Mouse (Mus musculus): Measurements from ENCODE around the gene Angel1. TPM values are rescaled to one million over a fixed set of nuclear protein-coding genes. Genes with fewer than 3 reads are reported as not detected.

Angel1 gene
- polyA plus RNA-seq, 1 experiment = 12.0 TPM

DNA sequence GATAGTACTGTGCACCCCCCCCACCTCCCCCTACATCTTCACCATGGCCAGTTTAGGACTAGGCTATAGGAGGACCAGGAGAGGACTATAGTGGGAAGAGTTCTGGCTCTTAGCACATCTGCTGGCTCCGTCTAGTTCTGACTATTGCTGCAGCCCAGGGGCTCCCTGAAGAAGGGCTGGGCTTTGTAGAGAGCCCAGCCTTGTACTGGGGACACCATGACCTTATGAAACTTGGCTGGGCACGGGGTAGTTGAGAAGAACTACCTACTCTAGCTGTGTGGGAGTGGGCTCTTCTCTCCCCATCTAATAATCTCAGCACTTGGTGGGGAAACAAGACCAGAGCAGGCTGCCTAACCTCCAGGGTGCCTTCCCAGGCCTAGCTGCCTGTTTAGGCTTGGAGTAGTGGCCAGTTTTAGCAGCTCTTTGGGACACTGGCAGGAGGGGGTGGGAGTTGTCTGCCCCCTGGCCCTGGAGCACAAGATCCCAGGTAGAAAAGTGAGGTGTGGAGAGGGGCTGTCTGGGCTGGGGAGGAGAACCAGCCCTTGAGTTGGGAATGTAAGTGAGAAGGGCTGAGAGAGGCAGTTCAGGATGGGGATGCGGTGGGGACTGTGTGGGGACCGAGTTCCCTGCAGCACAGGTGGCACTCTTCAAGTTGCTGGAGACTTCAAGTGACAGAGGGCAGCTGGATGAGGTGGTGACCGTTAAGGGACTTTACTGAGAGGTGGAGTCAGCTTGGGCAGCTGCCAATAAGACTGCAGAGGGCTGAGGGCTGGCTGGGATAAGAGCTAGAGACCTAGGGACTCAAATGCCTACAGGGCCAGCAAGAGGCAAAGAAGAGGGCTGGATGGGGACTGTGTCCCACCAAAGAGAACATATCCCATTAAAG is 33.5 kb downstream of the Angel1 start:
- H3K27me3 ChIP-seq (ENCODE audit: control insufficient read depth, insufficient read depth, low read length, poor library complexity, severe bottlenecking) = no peaks in the 10 kb centered on the region
- peaks cover 16% of the 10 kb centered on the region for H3K4me1 ChIP-seq (ENCODE audit: control insufficient read depth, insufficient read depth, low read length)
- H3K9me3 ChIP-seq (replicated peaks; ENCODE audit: control insufficient read depth, insufficient read depth, low read length, poor library complexity, severe bottlenecking) = 0 out of 2 replicates have a peak, but pooled peaks cover 1% of the 10 kb centered on the region
- no peak overlapping the region for H3K4me3 ChIP-seq (ENCODE audit: low read depth, low read length)
- TF ChIP-seq EP300 (IDR thresholded peaks at IDR 0.05; ENCODE audit: insufficient read depth, low read depth, low read length) (no peak), POLR2A (IDR thresholded peaks at IDR 0.05; ENCODE audit: insufficient read depth, low read length) (no peak), CTCF (IDR thresholded peaks at IDR 0.05; ENCODE audit: low read depth, low read length) (no peak)
- no peaks in the 10 kb centered on the region for H3K36me3 ChIP-seq (ENCODE audit: control insufficient read depth, insufficient read depth, low read length, poor library complexity, severe bottlenecking)
- no peak overlapping the region for H3K27ac ChIP-seq (ENCODE audit: insufficient read depth, low read length)
- no peak overlapping the region for H3K9ac ChIP-seq (ENCODE audit: low read depth, poor library complexity, severe bottlenecking)

GRCm38 (mm10) chr12:86690700-86691485 is 35.4 kb downstream of the Angel1 start:
- Histone ChIP-seq H3K4me1 (ENCODE audit: control insufficient read depth, insufficient read depth, low read length) (peaks cover 19% of the 10 kb centered on the region), H3K27ac (ENCODE audit: insufficient read depth, low read length) (no peak overlapping the region), H3K36me3 (ENCODE audit: control insufficient read depth, insufficient read depth, low read length, poor library complexity, severe bottlenecking) (no peaks in the 10 kb centered on the region), H3K9me3 (replicated peaks; ENCODE audit: control insufficient read depth, insufficient read depth, low read length, poor library complexity, severe bottlenecking) (no peaks in the 10 kb centered on the region), H3K9ac (ENCODE audit: low read depth, poor library complexity, severe bottlenecking) (no peak overlapping the region), H3K4me3 (ENCODE audit: low read depth, low read length) (no peak overlapping the region), H3K27me3 (ENCODE audit: control insufficient read depth, insufficient read depth, low read length, poor library complexity, severe bottlenecking) (no peaks in the 10 kb centered on the region)
- TF ChIP-seq CTCF (IDR thresholded peaks at IDR 0.05; ENCODE audit: low read depth, low read length) (no peak), EP300 (IDR thresholded peaks at IDR 0.05; ENCODE audit: insufficient read depth, low read depth, low read length) (no peak), POLR2A (IDR thresholded peaks at IDR 0.05; ENCODE audit: insufficient read depth, low read length) (no peak)

DNA sequence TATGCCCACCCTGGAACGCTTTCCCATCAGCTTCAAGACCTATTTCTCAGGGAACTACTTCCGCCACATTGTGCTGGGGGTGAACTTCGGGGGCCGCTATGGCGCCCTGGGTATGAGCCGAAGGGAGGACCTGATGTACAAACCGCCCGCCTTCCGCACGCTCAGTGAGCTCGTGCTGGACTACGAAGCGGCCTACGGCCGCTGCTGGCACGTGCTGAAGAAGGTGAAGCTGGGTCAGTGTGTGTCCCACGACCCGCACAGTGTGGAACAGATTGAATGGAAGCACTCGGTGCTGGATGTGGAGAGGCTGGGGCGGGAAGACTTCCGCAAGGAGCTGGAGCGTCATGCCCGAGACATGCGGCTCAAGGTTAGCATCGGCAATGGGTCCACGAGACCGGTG is 37.3 kb downstream of the Angel1 start:
- Histone ChIP-seq H3K36me3 (ENCODE audit: control insufficient read depth, insufficient read depth, low read length, poor library complexity, severe bottlenecking) (no peaks in the 10 kb centered on the region), H3K27ac (ENCODE audit: insufficient read depth, low read length) (peak overlapping the region; percentile 71), H3K9ac (ENCODE audit: low read depth, poor library complexity, severe bottlenecking) (peak overlapping the region; percentile 13; the same call in 1 of the 2 replicates), H3K4me1 (ENCODE audit: control insufficient read depth, insufficient read depth, low read length) (peaks cover 19% of the 10 kb centered on the region), H3K9me3 (replicated peaks; ENCODE audit: control insufficient read depth, insufficient read depth, low read length, poor library complexity, severe bottlenecking) (no peaks in the 10 kb centered on the region), H3K27me3 (ENCODE audit: control insufficient read depth, insufficient read depth, low read length, poor library complexity, severe bottlenecking) (no peaks in the 10 kb centered on the region), H3K4me3 (ENCODE audit: low read depth, low read length) (no peak overlapping the region)
- no peak for TF ChIP-seq EP300 (IDR thresholded peaks at IDR 0.05; ENCODE audit: insufficient read depth, low read depth, low read length)
- TF ChIP-seq POLR2A (IDR thresholded peaks at IDR 0.05; ENCODE audit: insufficient read depth, low read length) = no peak
- no peak for TF ChIP-seq CTCF (IDR thresholded peaks at IDR 0.05; ENCODE audit: low read depth, low read length)

DNA sequence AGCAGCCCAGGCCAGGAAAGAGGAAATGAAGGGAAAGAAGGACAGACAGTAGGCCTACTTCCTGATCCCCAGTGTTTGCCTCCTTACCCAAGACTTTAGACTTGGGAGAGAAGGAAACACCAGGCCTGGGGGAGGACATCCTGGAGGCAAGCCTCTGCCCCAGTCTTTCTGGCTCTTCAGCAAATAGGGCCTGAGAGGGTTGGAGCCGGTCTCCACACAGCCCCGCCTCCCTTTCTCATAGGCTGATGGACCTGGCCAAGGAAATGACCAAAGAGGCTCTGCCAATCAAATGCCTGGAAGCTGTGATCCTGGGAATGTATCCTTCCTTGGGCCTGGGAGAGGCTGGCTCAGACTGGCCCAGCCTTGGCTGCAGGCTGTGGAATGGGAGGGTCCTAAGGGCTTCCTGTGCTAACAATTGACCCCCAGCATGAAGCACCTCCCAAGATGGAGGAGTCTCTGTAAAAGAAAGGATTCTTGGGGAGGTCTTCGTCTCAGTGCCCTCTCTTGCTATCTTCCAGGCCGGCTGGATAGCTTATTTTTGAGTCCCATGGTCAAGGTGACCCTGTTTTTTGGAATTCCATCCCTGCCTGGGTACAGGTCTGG is 38.2 kb downstream of the Angel1 start:
- TF ChIP-seq EP300 (IDR thresholded peaks at IDR 0.05; ENCODE audit: insufficient read depth, low read depth, low read length) (peak; percentile 85; the same call in 1 of the 2 replicates), POLR2A (IDR thresholded peaks at IDR 0.05; ENCODE audit: insufficient read depth, low read length) (peak; percentile 14), CTCF (IDR thresholded peaks at IDR 0.05; ENCODE audit: low read depth, low read length) (no peak)
- no peaks in the 10 kb centered on the region for H3K9me3 ChIP-seq (replicated peaks; ENCODE audit: control insufficient read depth, insufficient read depth, low read length, poor library complexity, severe bottlenecking)
- H3K4me3 ChIP-seq (ENCODE audit: low read depth, low read length) = peak overlapping the region; percentile 59

GRCm38 (mm10) chr12:86687445-86687955 is 38.8 kb downstream of the Angel1 start:
- Histone ChIP-seq H3K27ac (ENCODE audit: insufficient read depth, low read length) (peak overlapping the region; percentile 94), H3K9ac (ENCODE audit: low read depth, poor library complexity, severe bottlenecking) (no peak overlapping the region; the same call in 1 of the 2 replicates), H3K4me3 (ENCODE audit: low read depth, low read length) (peak overlapping the region; percentile 59), H3K4me1 (ENCODE audit: control insufficient read depth, insufficient read depth, low read length) (peaks cover 19% of the 10 kb centered on the region), H3K36me3 (ENCODE audit: control insufficient read depth, insufficient read depth, low read length, poor library complexity, severe bottlenecking) (no peaks in the 10 kb centered on the region), H3K27me3 (ENCODE audit: control insufficient read depth, insufficient read depth, low read length, poor library complexity, severe bottlenecking) (no peaks in the 10 kb centered on the region), H3K9me3 (replicated peaks; ENCODE audit: control insufficient read depth, insufficient read depth, low read length, poor library complexity, severe bottlenecking) (no peaks in the 10 kb centered on the region)
- TF ChIP-seq EP300 (IDR thresholded peaks at IDR 0.05; ENCODE audit: insufficient read depth, low read depth, low read length) = peak; percentile 93
- TF ChIP-seq CTCF (IDR thresholded peaks at IDR 0.05; ENCODE audit: low read depth, low read length) = no peak
- TF ChIP-seq POLR2A (IDR thresholded peaks at IDR 0.05; ENCODE audit: insufficient read depth, low read length) = no peak

More for the DNA sequence above, 38.2 kb downstream of the Angel1 start:
- Histone ChIP-seq H3K27me3 (ENCODE audit: control insufficient read depth, insufficient read depth, low read length, poor library complexity, severe bottlenecking) (no peaks in the 10 kb centered on the region), H3K4me1 (ENCODE audit: control insufficient read depth, insufficient read depth, low read length) (peaks cover 19% of the 10 kb centered on the region), H3K36me3 (ENCODE audit: control insufficient read depth, insufficient read depth, low read length, poor library complexity, severe bottlenecking) (no peaks in the 10 kb centered on the region), H3K27ac (ENCODE audit: insufficient read depth, low read length) (peak overlapping the region; percentile 94), H3K9ac (ENCODE audit: low read depth, poor library complexity, severe bottlenecking) (no peak overlapping the region; the same call in 1 of the 2 replicates)
